27 mouse cellular contexts compared by ENCODE assay signal in genomic region chr1:165229577-165229976, GRCm38 (mm10). TPM values are rescaled to one million over a fixed set of nuclear protein-coding genes. Genes with fewer than 3 reads are reported as not detected.
DNase-seq lines count a peak whose midpoint lies in the region; ATAC-seq lines count a peak whose summit lies in the region.
"Had no signal": no experiment of that assay in that cellular context is flagged by ENCODE, and none has a peak within 500 bp of the region (broad histone marks: within the 10 kb centered on the region; RNA-seq: fewer than 3 reads in every experiment).

No protein-coding gene starts in this region.

- H3K27me3 ChIP-seq in liver, embryonic 16.5 days (ENCODE audit: control insufficient read depth, insufficient read depth, low read depth, low read length): no peaks in the 10 kb centered on the region
- H3K27me3 ChIP-seq in forebrain, embryonic 10.5 days (ENCODE audit: poor library complexity, severe bottlenecking): no peaks in the 10 kb centered on the region
- H3K27me3 ChIP-seq: embryonic facial prominence, embryonic 12.5 days; forebrain, embryonic 12.5 days; hindbrain, embryonic 13.5 days; limb, embryonic 12.5 days; neural tube, embryonic 13.5 days; Patski had no signal

- H3K9ac ChIP-seq in liver, embryonic 16.5 days (ENCODE audit: low read depth, low read length): no peak overlapping the region
- H3K9ac ChIP-seq: embryonic facial prominence, embryonic 12.5 days; forebrain, embryonic 12.5 days; hindbrain, embryonic 13.5 days; limb, embryonic 12.5 days; neural tube, embryonic 13.5 days had no signal

- no peak overlapping the region for H3K4me2 ChIP-seq in liver, embryonic 16.5 days (ENCODE audit: low read depth, low read length)
- H3K4me2 ChIP-seq: embryonic facial prominence, embryonic 12.5 days; forebrain, embryonic 12.5 days; hindbrain, embryonic 13.5 days; limb, embryonic 12.5 days; neural tube, embryonic 13.5 days had no signal

- WGBS in liver, embryonic 16.5 days (ENCODE audit: insufficient replicate concordance): 81% methylated on average over 9 of the region's 9 CpGs
- 95% methylated on average over 9 of the region's 9 CpGs for WGBS in forebrain, embryonic 10.5 days

- no peaks in the 10 kb centered on the region; the same call in 1 of the 2 replicates for H3K36me3 ChIP-seq in liver, embryonic 16.5 days (ENCODE audit: control insufficient read depth, insufficient read depth)
- peaks cover 26% of the 10 kb centered on the region for H3K36me3 ChIP-seq in forebrain, embryonic 10.5 days (replicated peaks)

- no peak overlapping the region for H3K4me3 ChIP-seq in liver, embryonic 16.5 days (ENCODE audit: low read depth, low read length)
- H3K4me3 ChIP-seq in forebrain, embryonic 10.5 days: no peak overlapping the region
- H3K4me3 ChIP-seq: embryonic facial prominence, embryonic 12.5 days; forebrain, embryonic 12.5 days; hindbrain, embryonic 13.5 days; limb, embryonic 12.5 days; midbrain, embryonic 10.5 days; myocyte; neural tube, embryonic 13.5 days had no signal

- H3K4me1 ChIP-seq in liver, embryonic 16.5 days (ENCODE audit: control insufficient read depth, low read depth, low read length): peaks cover 4% of the 10 kb centered on the region
- H3K4me1 ChIP-seq in forebrain, embryonic 10.5 days: peaks cover 3% of the 10 kb centered on the region; the same call in 1 of the 2 replicates
- H3K4me1 ChIP-seq: forebrain, embryonic 12.5 days; limb, embryonic 12.5 days had no signal

- peak; percentile 50 for DNase-seq in kidney, adult 18-20 months
- no peak for DNase-seq in kidney, postnatal 10 days
- no peak for DNase-seq in liver
- peak; percentile 60 to 73 for DNase-seq in kidney, postnatal 25 days
- DNase-seq in layer of hippocampus, postnatal 36 days: no peak
- DNase-seq in forebrain, embryonic 10.5 days (ENCODE audit: extremely low spot score, low spot score): no peak
- DNase-seq: adrenal gland, adult 2 months; cerebellum, adult 18-20 months; cerebellum, postnatal 14 days; gastrocnemius, postnatal 36 days; lung, adult 18-20 months; lung, postnatal 10 days; retina, postnatal 1 day; thymus, adult 2 months; thymus, postnatal 4 days had no signal

- no peaks in the 10 kb centered on the region for H3K9me3 ChIP-seq in liver, embryonic 16.5 days (replicated peaks; ENCODE audit: control insufficient read depth, low read length)
- H3K9me3 ChIP-seq in forebrain, embryonic 10.5 days: no peaks in the 10 kb centered on the region
- H3K9me3 ChIP-seq: embryonic facial prominence, embryonic 12.5 days; forebrain, embryonic 12.5 days; G1E; hindbrain, embryonic 13.5 days; limb, embryonic 12.5 days; midbrain, embryonic 10.5 days; neural tube, embryonic 13.5 days had no signal

- H3K27ac ChIP-seq in liver, embryonic 16.5 days (ENCODE audit: low read length): peak overlapping the region; percentile 44; the same call in 1 of the 2 replicates
- H3K27ac ChIP-seq in forebrain, embryonic 10.5 days: no peak overlapping the region
- H3K27ac ChIP-seq: embryonic facial prominence, embryonic 12.5 days; forebrain, embryonic 12.5 days; hindbrain, embryonic 13.5 days; limb, embryonic 12.5 days; midbrain, embryonic 10.5 days; neural tube, embryonic 13.5 days had no signal

- peak; percentile 47; the same call in 1 of the 2 replicates for ATAC-seq in liver, embryonic 16.5 days (ENCODE audit: low read depth)
- ATAC-seq: inflammation-experienced regulatory T-cells, adult 6 months; midbrain, embryonic 16.5 days; Patski had no signal

RNA-seq across cellular contexts. Expression of gene Tiprl, which starts 7.2 kb away (rescaled TPM):
- polyA plus RNA-seq in liver, embryonic 16.5 days (2015; fragmentation: Nextera tagmentation; extraction: Ambion mirVana): 36.4 and 38.4 TPM in 2 replicates
- total RNA-seq in layer of hippocampus, postnatal 36 days (2021): 10 to 100 TPM; 65.9 to 73.3 TPM
- polyA plus RNA-seq in forebrain, embryonic 10.5 days (2016; fragmentation: Nextera tagmentation; extraction: Ambion mirVana): 93.1 and 98.9 TPM in 2 replicates

RNA-seq across cellular contexts. Expression of gene Sft2d2, which starts 35.3 kb away (rescaled TPM):
- polyA plus RNA-seq in liver, embryonic 16.5 days (2015; fragmentation: Nextera tagmentation; extraction: Ambion mirVana): 9.1 and 9.8 TPM in 2 replicates
- total RNA-seq in layer of hippocampus, postnatal 36 days (2021): 10 to 100 TPM; 10.7 to 12.2 TPM
- 12.3 and 12.7 TPM in 2 replicates for polyA plus RNA-seq in forebrain, embryonic 10.5 days (2016; fragmentation: Nextera tagmentation; extraction: Ambion mirVana)

Comparison
In these comparisons a context has a peak if more than half of its experiments do, and no peak if none do; other contexts are left out.
1. DNase-seq: peak in kidney, adult 18-20 months (single experiment) and kidney, postnatal 25 days (2 of 2); none in kidney, postnatal 10 days (single experiment), liver (single experiment), layer of hippocampus, postnatal 36 days (0 of 2) and forebrain, embryonic 10.5 days (single experiment).